Mouse (Mus musculus) embryo, embryonic 11.5 days (tissue): ENCODE measurements around the gene Foxk1.

ENCODE experiments used
- DNase-seq: peaks from one replicate; pipeline ENCODE4 v3.0.0-alpha.2; 2012; ENCODE audit warnings: low read depth, low spot score

The Foxk1 gene

DNA sequence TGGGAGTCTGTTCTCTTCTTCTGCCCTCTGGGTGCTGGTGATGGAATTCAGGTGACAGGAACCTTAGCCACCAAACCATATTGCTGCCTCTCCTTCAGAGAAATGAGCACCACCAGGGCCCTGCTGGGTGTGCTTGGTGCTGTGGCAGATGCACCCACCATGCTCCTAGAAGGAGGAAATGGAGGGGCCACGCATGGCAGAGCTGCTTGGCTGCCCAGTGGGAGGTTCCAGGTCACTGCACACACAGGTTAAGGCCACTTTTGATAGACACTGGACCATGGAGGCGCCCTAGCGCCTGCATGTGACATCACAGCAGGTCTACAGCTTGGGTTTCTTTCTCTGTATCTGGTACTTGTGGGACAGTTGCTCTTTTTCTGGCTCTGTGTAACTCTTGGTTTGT, 15.8 kb downstream of the Foxk1 start:
- DNase-seq: no peak

DNA sequence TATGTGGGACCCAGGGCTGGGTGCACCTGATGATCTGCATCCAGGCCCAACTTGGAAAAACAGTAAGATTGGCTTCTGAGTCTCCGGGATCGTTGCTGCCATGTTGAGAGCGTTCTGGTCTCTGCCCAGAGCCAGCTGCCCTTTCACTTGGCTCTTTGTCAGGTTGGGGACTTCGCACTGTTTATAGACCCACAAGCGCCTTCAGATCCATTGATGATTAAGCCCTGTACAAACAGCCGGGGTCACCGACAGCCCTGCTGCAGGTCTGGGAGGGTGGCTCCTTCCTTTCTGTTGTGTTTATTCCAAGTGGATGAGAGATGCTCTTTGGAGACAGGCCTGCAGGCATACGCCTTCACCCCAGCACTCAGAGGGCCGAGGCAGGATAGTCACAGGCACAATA, 16.6 kb downstream of the Foxk1 start:
- DNase-seq: no peak

DNA sequence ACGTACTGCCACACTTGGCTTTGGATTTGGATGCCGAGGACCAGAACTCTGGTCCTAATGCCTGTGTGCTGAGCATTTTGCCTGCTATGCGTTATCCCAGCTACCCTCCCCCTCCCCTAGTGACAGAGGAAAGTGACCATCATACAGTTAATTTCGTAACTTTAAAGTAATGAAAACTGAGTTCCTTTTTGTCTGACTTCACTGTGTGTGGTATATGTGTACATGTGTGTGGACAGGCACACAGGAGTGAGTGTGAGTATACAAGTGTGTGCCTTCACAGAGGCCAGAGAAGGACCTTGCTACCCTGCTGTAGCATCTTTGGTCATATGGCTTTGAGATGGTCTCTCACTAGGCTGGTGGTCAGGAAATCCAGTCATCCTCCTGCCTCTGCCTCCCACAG, 17.1 kb downstream of the Foxk1 start:
- no peak for DNase-seq

DNA sequence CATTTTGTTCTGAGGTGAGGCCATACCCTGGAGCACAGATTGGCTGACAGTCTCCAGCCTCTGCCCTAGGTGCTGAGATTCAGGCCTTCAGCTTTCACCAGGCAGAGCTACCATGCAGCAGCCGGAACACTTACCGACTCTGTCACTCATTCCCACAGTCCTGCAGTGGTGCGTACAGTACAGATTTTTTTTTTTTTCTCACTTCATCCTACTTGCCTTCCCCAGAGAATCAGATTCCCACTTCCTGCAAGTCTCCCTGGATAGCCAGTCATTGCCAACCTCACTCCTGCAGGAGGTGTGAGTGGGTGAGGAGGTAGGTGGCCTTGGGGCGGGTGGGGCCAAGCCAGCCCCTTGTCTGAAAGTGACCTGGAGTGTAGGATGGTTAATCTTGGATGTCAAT, 19.0 kb downstream of the Foxk1 start:
- no peak for DNase-seq

DNA sequence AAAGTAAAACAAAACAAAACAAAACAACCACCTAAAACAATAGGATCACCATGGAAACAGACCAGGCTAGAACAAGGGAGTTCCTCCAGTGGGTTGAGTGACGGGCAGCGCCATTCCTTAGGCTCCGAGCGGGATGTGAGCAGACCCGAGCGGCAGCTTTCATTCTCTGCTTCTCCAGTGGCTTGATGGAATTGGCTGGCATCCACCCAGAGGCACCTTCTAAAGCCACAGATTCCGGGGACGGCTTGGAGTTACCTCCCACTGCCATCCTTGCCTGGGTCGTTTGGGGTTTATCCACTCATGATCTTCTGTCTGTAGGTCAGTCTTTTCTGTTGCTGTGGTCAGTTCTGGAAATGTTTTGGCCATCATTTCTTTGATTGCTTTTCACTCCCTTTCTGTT, 19.6 kb downstream of the Foxk1 start:
- no peak for DNase-seq

DNA sequence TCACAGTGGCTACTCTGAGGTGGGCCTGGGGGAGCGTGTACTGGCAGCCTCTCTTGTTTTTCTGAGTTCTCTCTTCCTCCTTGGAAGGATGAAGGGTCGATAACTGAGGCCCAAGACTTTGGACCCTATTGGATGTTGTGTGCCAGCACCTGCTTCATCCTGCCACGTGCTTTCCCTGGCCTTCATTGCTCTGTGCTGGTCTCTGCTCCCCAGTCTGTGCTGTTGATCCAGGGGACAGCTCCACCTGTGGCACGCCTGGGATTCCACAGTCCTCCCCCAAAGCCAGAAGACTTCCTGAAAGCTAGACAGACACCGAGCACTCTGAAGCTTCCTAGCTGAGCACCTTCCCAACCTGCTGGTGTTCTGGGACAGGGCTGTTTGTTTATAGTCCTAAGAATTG, 20.6 kb downstream of the Foxk1 start:
- DNase-seq: no peak

DNA sequence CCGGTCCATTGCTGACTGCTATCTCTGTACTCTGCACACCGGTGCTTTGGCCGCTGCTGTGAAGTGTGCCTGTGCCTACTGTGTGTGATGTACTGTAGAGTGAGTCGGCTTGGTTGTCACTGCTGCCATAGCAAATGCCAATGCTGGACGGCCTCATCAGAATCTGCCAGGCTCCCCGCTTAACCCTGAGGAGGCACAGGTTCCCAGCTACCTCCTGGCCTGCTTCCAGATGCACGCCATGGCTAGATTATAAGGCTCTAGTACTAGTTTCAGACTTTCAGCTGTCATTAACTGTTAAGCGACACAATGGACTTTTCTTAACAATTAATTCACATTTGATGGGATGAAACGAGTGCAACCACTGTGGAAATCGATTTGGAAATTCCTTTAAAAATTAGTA, 21.8 kb downstream of the Foxk1 start:
- no peak for DNase-seq

DNA sequence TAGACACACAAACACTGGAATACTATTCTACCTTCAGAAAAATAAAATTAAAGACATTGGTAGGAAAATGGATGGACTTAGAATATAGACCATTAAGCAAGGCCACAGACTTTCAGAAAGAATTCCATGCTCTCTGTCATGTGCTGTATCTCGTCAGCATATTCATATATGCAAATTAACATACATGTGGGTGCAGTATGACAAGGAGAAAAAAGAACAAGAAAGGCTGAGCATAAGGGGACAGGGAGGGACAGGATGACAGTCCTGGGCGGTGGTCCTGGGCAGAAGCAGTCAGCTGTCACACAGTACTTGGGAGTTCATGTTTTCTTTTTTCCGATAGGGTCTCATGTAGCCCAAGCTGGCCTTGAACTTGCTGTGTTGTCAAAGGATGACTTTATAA, 22.4 kb downstream of the Foxk1 start:
- no peak for DNase-seq

DNA sequence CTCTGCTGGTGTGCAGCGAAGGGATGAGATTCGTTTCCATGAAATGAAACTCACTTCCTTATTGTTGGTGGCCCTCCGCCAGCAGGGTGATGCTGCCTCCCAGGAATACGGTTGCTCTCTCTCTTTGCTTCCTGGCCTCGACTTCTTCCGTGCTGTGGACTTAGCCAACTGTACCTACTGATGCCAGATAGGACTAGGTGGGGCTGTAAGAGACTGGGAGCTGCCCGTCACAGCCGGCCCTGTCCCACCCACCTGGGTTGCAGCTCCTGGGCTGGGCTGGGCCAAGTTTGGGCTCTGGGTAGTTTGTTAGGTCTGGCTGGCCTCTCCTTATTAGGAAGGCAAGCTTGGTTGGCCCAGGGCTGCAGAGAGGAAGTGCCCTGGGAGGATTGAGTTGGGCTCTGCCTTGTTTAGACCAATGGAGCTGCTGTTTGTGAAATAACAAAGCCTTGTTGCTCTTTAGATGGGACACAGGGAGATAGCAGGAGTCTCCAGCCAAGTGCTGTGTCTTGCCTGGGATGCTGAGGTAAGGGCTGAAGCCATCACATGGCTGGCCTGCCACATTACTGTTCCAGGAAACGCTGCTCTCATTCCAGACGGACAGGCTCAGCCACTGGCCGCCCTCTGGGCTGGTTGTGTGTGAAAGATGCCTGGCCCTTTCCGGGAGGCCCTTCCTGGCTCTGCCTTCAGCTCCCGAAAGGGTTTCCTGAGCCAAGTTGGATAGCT, 23.5 kb downstream of the Foxk1 start:
- no peak for DNase-seq

DNA sequence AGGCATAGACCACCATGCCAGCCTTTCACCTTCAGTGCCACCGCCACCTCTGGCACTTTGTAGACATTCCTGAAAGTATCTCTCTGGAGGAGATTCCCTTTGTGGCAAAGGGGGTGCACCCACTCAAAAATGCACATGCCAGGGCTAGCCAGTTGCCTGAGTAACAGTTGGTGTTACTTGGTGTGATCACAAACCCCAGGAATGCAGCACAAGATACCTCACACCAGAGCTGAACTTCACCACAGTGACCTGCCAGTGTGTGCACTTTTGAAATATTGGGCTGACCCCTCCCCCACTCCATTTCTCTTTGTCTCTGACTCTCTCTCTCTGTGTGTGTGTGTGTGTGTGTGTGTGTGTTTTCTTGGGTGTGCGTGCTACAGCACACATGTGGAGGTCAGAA, 25.2 kb downstream of the Foxk1 start:
- DNase-seq: no peak

DNA sequence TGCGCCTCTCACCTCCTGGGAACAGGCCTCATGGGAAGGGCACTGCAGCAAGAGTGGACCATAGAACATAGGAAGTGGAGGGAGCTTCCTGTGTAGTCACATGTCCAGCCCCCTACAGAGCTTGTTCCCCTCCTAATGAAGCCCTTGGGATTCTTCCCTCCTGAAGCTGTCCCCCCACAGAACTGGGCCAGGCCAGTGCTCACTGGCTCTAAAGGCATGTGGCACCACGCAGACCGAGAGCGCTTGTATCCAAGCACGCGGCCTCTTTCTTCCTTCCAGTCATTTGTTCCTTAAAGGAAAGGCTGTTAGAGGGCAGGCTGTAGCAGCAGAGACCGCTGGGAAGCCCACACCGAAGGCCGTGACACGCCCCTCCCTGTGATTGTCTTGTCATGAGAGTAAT, 26.6 kb downstream of the Foxk1 start:
- no peak for DNase-seq

DNA sequence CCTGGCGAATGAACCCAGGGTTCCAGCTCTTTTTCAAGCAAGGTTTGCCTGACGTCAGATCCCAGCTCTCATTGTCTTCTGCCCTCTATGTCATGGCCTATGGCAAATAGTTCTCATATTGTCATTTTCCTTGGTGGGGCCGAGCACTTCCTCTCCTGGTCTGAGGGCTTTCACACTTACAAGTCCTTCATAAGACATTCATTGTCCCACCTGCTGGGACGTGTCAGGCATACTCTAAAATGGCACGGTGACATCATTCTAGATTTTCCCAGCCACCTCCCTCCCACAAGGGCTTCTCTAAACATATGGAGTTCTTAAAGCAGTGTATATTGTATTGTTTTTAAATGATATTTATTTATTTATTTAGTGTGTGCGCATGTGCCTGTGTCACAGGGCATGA, 27.4 kb downstream of the Foxk1 start:
- DNase-seq: no peak

DNA sequence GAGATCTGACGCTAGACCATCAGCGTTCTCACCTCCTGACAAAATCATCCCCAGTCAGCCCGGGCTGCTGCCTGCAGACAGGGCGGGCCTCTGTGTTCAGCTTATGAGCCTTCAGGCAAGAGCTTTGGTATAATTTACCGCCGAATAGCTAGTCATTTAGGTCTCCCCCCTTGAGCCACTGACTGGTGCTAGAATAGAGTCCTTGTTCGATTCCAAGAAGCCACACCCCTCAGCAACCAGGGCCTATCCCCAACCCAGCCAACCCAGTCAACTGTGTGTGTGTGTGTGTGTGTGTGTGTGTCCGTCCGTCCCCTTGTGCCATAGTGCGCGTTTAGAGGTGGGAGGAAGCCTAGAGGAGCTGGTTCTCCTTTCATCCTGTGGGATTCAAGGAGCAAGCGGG, 29.7 kb downstream of the Foxk1 start:
- DNase-seq: no peak

DNA sequence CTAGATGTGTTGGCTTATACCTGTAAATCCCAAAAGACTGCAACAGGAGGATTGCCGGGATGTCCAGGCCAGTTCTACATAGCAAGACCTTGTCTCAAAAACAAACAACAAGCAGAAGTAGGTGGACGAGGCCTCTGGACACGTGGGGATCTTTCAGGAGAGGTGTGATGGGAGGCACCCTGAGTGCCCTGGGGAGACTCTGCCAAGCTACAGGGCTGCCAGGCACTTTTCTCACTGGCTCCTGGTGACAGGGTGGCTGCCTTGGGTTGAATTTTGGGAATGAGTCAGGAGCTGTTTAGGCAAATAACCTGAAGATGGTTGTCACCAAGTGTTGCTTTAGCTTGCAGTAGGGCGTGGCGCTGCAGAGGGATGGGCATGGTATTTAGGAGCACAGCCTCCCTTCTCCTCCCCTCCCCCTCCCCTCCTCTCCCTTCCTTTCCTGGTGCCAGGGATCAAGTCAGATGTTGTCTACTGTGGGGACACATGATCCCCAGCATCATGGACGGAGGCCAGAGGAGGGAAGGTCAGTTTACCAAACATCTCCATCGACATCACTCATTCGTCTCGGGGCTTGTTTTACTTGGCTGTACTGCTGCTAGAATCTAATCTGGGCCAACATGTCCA, 30.6 kb downstream of the Foxk1 start:
- no peak for DNase-seq

DNA sequence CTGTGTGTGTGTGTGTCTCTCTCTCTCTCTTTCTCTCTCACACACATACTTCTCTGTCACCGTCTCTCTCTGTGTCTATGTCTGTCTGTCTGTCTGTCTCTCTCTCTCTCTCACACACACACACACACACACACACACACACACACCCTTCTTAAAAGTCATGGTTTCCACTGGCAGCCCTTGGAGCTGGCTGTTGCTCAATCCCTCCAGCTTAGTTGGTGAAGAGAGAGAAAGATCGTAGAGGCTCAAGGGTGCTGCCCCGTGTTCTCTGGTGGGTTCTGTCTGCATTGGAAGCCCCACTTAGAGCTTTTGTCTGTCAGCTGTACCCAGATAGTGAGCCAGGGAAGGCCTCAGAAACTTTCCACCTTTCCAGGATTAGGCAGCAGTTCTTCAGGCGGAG, 31.4 kb downstream of the Foxk1 start:
- DNase-seq: no peak

DNA sequence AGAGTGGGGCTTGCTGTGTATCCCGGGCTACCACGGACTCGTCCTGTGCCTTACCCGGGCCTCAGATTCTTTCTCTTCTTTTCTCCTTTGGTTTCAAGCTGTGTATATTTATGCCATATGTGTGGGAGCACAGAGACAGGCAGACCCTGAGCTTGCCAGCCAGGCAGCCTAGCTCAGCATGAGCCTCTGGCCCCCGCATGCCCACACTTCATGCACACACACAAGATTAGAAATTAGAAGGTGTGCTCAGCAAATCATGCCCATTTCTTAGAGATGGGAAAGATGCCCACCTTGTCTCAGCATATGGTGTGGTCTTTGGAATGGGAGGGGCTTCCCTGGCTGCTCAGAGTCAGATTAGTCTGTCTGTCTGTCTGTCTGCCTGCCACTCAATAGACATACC, 32.8 kb downstream of the Foxk1 start:
- DNase-seq: no peak

DNA sequence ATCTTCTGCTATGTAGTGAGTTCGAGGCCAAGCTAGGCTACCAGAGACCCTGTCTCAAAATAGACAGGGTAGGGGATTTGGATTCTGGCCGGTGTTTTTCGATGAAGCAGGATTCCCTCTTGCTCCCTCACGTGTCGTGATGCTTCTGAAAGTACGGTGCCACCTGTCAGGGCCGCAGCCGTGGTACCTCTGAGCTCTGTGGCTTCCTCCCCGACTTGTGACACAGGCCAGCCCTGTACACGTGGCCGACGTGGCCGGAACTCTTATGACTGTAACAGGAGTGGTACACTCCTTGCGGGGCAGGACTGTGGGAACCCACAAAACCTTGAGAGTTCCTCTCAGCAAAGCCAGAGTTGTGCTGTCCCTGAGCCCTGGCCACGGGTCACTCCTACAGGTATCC, 34.4 kb downstream of the Foxk1 start:
- no peak for DNase-seq

DNA sequence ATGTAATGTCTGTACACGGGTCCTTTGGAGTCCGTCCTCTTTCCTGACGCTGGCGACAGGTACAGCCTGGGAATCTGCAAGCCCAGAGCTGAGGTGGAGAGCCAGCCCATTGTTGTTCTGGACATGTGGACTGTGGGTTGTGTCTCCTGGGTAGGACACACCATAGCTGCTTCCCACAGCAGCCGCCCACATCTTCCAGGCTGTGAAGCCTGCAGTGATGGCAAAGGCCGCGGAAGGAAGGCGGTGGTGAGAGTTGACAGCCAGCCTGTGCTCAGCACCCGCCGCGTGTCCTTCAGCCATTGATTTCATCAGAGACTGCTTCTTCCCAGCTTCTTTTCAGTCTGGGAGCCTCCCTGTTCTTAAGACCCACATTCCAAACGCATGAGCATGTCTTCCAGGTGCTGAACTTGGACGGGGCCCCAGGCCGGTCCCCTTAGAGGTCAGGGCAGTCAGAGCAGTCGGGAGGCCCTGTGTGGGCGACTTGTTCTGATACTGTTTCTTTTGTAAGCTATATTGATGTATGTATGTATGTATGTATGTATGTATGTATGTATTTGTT, 37.2 kb downstream of the Foxk1 start:
- no peak for DNase-seq

DNA sequence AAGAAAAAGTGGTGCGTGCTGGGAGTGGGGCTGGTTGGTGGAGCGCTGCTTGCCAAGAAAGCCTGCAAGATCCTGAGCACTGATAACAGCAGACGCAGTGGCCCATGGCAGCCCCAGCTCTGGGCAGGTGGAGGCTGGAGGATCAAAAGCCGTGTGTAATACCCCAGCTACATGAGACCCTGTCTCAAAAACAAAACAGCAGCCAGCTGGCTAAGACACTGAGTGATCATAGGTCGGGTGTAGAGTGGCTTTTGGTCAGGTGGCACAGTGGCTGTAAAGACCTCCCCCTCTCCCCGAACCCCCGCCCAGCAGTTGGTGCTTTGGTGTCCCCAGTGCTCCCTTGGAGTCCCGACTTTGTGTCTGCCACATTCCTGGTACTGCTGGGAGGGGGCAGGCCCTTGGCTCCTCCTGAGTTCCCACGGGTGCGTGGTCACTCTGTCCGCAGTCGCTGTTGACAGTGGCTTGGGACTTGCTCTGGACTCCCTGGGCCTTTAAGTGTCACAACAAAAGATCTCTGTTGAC, 38.7 kb downstream of the Foxk1 start:
- DNase-seq: no peak

DNA sequence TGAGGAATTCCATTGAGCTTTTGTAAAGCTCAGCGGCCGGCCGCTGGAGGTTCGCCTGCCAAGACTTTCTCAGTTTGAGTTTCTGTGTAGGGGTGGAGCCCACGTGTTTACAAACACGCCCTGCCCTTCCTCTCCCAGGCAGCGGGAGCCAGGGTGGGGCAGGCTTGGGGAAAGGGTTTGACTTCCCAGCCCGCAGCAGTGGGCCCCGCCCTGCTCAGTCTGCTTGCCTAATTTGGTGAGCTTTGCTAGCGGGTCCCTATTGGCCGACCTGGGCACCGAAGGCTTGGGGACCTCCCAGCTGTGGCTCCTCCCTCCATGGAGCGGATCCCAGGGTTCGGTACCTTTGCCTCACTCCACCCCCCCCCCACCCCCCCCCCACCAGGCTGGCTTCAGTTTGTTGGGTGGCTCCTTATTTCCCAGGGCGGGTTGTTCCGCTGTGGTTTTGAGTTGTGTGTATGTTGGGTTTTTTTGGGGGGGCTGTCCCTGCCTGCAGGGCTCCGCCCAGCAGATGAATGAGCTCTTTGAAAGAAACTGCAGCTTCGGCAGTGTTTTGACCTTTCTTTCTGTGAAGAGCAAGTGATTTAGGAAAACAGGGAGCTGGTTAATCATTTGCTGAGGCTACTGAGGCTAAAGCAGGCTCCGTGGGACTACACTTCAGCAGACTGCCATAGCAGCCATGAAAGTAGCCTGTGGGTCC, 39.3 kb downstream of the Foxk1 start:
- peak; percentile 75 for DNase-seq

DNA sequence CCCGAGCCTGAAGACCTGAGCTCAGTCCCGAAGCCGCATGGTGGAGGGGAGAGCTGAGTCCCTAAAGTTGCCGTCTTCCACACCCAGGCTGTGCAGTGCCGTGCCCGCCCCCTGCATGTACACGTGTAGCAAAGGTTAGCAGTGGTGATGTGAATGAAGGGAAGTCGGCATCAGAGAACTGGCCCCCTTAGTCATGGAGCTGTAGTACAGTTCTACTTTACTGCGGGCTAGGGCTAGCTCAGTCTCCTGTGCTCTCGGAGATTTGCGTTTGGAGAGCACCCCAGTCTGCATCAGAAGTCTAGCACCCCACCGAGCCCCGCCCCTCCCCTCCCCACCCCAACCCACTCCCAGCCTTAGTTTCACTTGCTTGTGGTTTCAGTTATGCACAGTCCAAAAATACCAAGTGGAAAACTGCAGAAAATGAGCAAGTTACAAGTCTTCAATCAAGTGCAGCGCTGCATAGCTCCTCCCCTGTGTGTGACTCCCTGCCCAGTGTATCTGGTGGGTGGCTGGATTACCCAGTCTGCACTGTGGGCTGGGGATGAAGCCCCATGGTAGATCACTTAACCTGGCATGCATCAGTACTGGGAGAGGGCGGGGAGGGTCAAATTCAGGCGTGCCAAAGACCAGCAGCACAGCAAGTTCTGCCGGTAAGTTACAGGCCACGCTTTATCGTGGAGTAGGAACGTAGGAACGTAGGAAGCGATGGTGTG, 40.2 kb downstream of the Foxk1 start:
- no peak for DNase-seq

DNA sequence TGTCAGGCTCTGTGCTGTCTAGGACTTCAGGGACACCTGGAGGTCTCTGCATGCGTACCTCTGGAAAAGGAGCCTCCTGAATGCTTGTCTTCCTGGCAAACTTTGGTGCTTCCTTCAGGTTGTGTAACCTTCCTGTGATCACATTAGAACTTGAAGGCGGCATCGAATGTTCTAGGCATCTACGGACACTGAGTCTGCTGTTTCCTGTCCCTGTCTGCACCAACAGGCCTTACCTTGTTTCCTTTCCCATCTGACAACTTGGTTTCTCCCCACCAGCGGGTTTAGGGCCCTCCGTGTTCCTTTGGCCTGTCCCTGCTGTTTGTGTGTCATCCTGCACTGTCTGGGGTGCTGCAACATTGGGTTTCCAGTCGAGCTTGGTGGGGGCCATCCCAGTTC, 40.7 kb downstream of the Foxk1 start:
- no peak for DNase-seq
